Comparison of ENCODE assay signal across 6 mouse cellular contexts in the genomic region with DNA sequence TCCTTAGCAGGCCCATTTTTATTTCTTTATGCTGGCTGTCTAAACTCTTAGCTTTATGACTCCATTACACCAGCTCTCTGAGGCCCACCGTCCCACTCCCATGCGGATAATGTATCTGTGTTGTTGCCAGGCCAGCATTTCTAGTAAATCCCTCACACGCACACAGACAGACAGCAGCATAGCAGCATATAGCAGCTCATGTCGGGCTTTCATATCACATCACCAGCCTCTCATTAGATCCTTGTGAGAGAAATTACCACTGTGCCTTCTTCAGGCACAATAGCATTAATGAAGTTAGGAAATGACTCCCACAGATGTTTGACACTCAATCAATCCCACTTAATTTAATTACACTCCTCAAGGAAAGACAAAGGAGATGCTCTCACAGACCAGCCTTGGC.
DNase-seq lines count a peak whose midpoint lies in the region; ATAC-seq and TF ChIP-seq lines count a peak whose summit lies in the region.
"Not testable (repeated sequence)": the region's sequence is repeated elsewhere in the genome, so short reads cannot be mapped to it uniquely, and the experiment has no call there.

No protein-coding gene starts in this region.

- not testable (repeated sequence) for H3K36me3 ChIP-seq in forebrain, embryonic 13.5 days (ENCODE audit: poor library complexity, severe bottlenecking); forebrain, embryonic 16.5 days (ENCODE audit: control insufficient read depth, insufficient read depth); hindbrain, embryonic 14.5 days (replicated peaks; ENCODE audit: control insufficient read depth, insufficient read depth); hindbrain, postnatal 0 days (ENCODE audit: insufficient read depth, low read length); neural tube, embryonic 11.5 days (ENCODE audit: control insufficient read depth, insufficient read depth, low read length); neural tube, embryonic 14.5 days (ENCODE audit: control insufficient read depth, insufficient read depth, low read length)

- ATAC-seq in forebrain, embryonic 13.5 days: peak; percentile 65
- ATAC-seq in forebrain, embryonic 16.5 days: peak; percentile 59; the same call in 1 of the 2 replicates
- ATAC-seq in hindbrain, embryonic 14.5 days (ENCODE audit: low FRiP score): peak; percentile 74; the same call in 1 of the 2 replicates
- peak; percentile 49; the same call in 1 of the 2 replicates for ATAC-seq in hindbrain, postnatal 0 days
- 0 out of 2 replicates have a peak, but pooled peaks have one; percentile 16 for ATAC-seq in neural tube, embryonic 11.5 days (ENCODE audit: insufficient read depth, low FRiP score, low TSS enrichment)
- peak; percentile 91 for ATAC-seq in neural tube, embryonic 14.5 days (ENCODE audit: low read depth)

- H3K4me3 ChIP-seq in forebrain, embryonic 13.5 days; forebrain, embryonic 16.5 days (replicated peaks; ENCODE audit: low read length); hindbrain, embryonic 14.5 days (replicated peaks; ENCODE audit: low read length); hindbrain, postnatal 0 days (ENCODE audit: low read length); neural tube, embryonic 11.5 days (ENCODE audit: low read depth, low read length); neural tube, embryonic 14.5 days (ENCODE audit: low read depth, low read length): not testable (repeated sequence)

- TF ChIP-seq CTCF in hindbrain, postnatal 0 days (IDR thresholded peaks at IDR 0.05; ENCODE audit: low read depth): not testable (repeated sequence)

- H3K27me3 ChIP-seq in forebrain, embryonic 13.5 days; forebrain, embryonic 16.5 days (replicated peaks; ENCODE audit: control insufficient read depth, insufficient read depth, low read length); hindbrain, embryonic 14.5 days (ENCODE audit: control insufficient read depth, insufficient read depth, low read length); hindbrain, postnatal 0 days (ENCODE audit: insufficient read depth, low read length); neural tube, embryonic 11.5 days (ENCODE audit: control insufficient read depth, insufficient read depth, low read length); neural tube, embryonic 14.5 days (ENCODE audit: control insufficient read depth, insufficient read depth, low read length): not testable (repeated sequence)

- H3K9me3 ChIP-seq in forebrain, embryonic 13.5 days (replicated peaks); forebrain, embryonic 16.5 days (ENCODE audit: control insufficient read depth, low read length); hindbrain, embryonic 14.5 days (ENCODE audit: control insufficient read depth, low read length); hindbrain, postnatal 0 days (ENCODE audit: low read length); neural tube, embryonic 11.5 days (ENCODE audit: control insufficient read depth, low read length); neural tube, embryonic 14.5 days (ENCODE audit: control insufficient read depth, low read length): not testable (repeated sequence)

- not testable (repeated sequence) for H3K4me2 ChIP-seq in forebrain, embryonic 13.5 days; forebrain, embryonic 16.5 days (ENCODE audit: low read length); hindbrain, embryonic 14.5 days (replicated peaks); hindbrain, postnatal 0 days (ENCODE audit: low read depth, low read length); neural tube, embryonic 11.5 days (ENCODE audit: low read depth); neural tube, embryonic 14.5 days (ENCODE audit: low read depth, low read length)

- DNase-seq in hindbrain, embryonic 14.5 days (ENCODE audit: low spot score); hindbrain, postnatal 0 days (ENCODE audit: low spot score); neural tube, embryonic 11.5 days (ENCODE audit: low spot score): not testable (repeated sequence)

- H3K27ac ChIP-seq in forebrain, embryonic 13.5 days; forebrain, embryonic 16.5 days (ENCODE audit: low read length); hindbrain, embryonic 14.5 days; hindbrain, postnatal 0 days; neural tube, embryonic 11.5 days (ENCODE audit: low read depth, low read length); neural tube, embryonic 14.5 days (ENCODE audit: low read depth, low read length): not testable (repeated sequence)

- not testable (repeated sequence) for H3K9ac ChIP-seq in forebrain, embryonic 13.5 days; forebrain, embryonic 16.5 days (replicated peaks; ENCODE audit: low read depth, low read length); hindbrain, embryonic 14.5 days; hindbrain, postnatal 0 days (replicated peaks; ENCODE audit: low read length); neural tube, embryonic 11.5 days (ENCODE audit: low read length); neural tube, embryonic 14.5 days (replicated peaks; ENCODE audit: low read depth, low read length)

- WGBS in forebrain, embryonic 13.5 days: 54% methylated on average over 4 of the region's 4 CpGs
- 52% methylated on average over 4 of the region's 4 CpGs for WGBS in forebrain, embryonic 16.5 days
- WGBS in hindbrain, embryonic 14.5 days: 61% methylated on average over 4 of the region's 4 CpGs
- 48% methylated on average over 4 of the region's 4 CpGs for WGBS in hindbrain, postnatal 0 days
- 76% methylated on average over 4 of the region's 4 CpGs for WGBS in neural tube, embryonic 11.5 days
- 41% methylated on average over 4 of the region's 4 CpGs for WGBS in neural tube, embryonic 14.5 days

- not testable (repeated sequence) for H3K4me1 ChIP-seq in forebrain, embryonic 13.5 days; forebrain, embryonic 16.5 days (replicated peaks; ENCODE audit: control insufficient read depth, insufficient read depth, low read length); hindbrain, embryonic 14.5 days (replicated peaks; ENCODE audit: control insufficient read depth, insufficient read depth, low read length); hindbrain, postnatal 0 days (ENCODE audit: insufficient read depth, low read length); neural tube, embryonic 11.5 days (ENCODE audit: control insufficient read depth, insufficient read depth, low read length); neural tube, embryonic 14.5 days (ENCODE audit: control insufficient read depth, insufficient read depth, low read length)

Comparison
In these comparisons a context has a peak if more than half of its experiments do, and no peak if none do; other contexts are left out.
1. ATAC-seq: peak in every context shown above with its lines; median percentile 91 in neural tube, embryonic 14.5 days; 74 in hindbrain, embryonic 14.5 days; 65 in forebrain, embryonic 13.5 days; 59 in forebrain, embryonic 16.5 days; 49 in hindbrain, postnatal 0 days; 16 in neural tube, embryonic 11.5 days.